Mouse (Mus musculus) brain, adult 2 months (tissue): ENCODE measurements at regions not wholly inside any gene's neighbourhood (a gene's known extent, or its start where the extent isn't known, plus 50 kb on each side); places are given as distances from the start of the nearest gene placed in this dataset.

Experiments used
- DNase-seq: peaks from one replicate; pipeline ENCODE4 v3.0.0; 2011; ENCODE audit warnings: low read depth, low spot score

DNA sequence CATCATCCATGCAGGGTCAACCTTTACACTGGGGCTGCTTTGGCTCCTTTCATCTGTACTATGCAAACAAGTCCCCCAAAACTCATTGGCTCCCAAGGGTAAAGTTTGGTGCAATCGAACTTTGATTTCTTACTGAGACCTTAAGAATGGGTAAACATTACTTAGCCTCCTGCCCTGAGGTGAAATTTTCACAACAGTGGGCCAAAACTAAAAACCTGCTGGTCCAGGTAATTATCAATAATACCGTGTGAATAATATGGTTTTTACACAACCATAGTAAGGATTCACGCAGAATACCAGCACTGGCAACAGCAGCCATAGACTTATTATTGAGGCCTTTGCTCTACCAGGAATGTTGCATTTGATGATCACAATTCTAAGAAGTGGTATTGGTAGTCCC is 131.6 kb upstream of the Smarca2 start:
- DNase-seq: no peak

GRCm38 (mm10) chr19:26475197-26475596 is 129.7 kb upstream of the Smarca2 start:
- no peak for DNase-seq

DNA sequence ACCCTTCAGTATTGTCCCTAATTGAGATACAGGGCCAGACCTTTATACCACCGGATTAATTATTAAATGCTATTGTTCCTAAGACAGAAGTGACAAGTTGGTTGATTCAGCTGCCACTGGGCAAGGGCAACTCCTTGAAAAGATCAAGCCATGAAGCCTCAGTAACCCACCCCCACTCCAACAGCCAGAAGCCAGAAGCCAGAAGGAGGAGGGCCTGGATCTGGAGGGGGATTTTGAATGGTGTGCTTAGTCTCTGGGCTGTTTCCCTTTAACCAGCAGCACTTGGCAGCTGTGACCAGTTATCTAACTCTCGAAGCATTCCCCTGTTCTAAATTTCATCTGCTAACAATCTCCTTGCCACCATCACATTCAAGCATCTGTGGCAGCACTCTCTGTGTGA is 129.1 kb upstream of the Smarca2 start:
- peak; percentile 68 for DNase-seq

- DNase-seq: no peak
Measured at GRCm38 (mm10) chr19:26478055-26478737, 126.7 kb upstream of the Smarca2 start.

DNA sequence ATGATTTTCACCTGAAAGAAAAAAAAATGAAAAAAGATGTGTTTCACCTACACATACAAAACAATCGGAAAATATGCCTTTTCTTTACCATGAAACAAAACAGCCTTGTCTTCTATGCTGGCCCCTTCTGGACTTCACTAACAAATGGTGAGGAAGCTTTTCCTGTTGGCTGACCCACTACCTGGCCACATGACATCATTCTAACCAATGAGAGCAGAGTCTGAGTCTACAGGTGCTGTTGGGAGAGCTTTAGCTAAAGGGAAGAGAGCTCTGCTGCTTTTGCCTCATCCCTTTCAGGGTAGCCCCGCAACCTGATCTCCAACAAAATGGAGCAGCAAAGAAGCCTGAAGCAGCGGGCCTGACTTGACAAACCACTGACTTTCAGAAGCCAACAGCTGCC is 120.5 kb upstream of the Smarca2 start:
- no peak for DNase-seq

- no peak for DNase-seq
Measured at GRCm38 (mm10) chr19:26492806-26493205, 112.0 kb upstream of the Smarca2 start.

DNA sequence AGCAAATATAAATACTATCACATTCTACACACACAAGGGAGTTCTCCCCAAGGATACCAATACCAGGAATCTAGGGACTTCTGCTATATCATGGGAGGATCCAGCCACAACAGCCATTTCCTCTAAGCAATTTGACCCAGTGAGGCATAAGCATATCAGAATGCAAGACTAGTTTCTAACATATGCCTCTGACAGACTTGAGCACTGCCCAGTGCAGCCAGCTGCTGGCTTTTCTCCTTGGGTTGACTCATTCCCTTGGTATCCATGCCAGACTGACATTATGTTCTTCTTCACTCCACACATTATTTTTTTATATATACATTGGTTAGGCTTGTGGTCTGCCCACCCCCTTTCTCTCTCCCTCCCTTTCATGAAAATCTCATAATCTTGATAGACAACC is 103.8 kb upstream of the Smarca2 start:
- DNase-seq: no peak

DNA sequence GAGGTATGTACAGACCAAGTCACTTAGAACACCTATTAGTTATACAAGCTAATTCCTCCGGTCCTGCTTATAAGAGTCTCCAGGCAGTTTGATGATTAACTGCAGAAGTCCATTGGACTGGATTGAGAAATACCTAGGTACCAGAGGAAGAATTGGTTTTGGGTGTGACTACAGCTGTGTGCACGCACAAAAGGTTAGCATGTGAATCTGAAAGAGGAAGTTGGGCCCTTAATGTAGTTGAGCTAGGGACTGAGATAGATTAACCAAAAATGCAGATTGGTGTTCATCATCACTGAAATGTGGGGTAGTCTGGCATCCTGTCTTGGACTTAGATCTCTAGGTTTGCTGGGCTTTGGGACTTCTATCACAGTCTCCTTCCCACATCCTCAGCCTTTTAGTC is 100.8 kb upstream of the Smarca2 start:
- no peak for DNase-seq

DNA sequence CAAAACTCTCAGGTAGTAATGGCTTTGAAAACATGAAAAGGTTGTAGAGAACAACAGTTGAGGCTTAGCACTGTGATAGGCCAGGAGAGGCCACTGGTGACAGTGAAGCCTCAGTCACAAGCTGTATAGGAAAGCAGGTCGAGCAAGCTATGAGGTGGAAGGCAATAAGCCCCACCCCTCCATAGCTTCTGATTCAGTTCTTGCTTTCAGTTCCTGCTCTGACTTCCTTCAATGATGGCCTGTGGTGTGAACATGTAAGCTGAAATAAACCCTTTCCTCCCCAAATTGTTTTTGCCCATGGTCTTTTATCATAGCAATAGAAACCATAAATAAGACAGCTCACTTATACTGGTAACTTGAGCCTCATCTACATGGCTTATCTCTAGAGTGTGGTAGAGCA is 98.0 kb upstream of the Smarca2 start:
- DNase-seq: no peak

GRCm38 (mm10) chr19:26507986-26508385 is 96.9 kb upstream of the Smarca2 start:
- peak; percentile 60 for DNase-seq

DNA sequence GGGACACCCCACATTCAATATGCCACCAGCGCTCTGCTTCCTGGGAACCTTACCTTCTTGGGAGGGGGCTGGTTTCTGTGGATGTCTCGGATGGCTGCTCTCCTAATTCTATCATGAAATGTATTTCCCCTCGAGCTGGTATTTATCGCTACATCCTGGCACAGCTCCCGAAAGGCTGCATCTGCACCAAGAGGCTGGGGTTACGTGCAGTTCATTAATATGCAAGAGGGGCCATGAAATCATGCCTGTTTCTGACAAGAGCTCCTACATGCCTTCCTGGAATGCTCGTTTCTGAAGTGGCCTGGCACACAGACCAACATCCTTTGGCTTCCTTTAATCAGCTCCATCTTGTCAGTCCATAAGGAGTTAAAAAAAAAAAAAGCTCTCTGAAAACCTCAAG is 96.2 kb upstream of the Smarca2 start:
- DNase-seq: no peak

DNA sequence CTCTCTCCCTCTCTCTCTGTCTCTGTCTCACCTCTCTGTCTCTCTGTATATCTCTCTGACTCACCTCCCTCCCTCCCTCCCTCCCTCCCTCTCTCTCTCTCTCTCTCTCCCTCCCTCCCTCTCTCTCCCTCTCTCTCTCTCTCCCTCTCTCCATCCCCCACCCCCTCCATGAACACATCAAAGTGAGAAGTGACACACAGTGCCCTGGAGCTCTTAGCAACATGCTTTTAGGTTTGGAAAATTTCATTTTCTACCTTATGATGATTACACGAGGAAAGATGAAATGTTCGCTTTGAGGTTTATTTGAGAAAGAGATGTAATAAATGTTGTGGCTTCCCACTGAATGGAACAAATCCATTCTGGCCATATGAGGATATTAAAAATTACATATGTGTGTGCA is 95.6 kb upstream of the Smarca2 start:
- DNase-seq: no peak

DNA sequence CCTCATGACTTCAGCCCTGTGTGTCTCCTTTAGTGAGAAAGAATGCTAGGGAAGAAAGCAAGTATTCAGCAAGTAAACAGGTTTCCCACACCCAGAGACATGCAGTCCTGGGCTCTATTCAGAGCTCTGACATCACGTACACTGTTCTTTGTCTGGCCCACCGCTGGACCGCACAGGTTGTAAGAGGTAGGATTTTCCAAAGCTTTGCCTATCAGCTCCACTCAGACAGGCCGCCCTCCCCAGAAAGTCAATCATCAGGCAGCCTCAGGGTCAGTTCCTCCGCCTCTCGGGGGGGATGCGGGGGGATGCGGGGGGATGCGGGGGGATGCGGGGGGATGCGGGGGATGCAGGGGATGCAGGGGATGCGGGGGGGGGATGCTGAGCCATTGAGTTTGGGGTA is 94.7 kb upstream of the Smarca2 start:
- DNase-seq: no peak

- no peak for DNase-seq
Measured at GRCm38 (mm10) chr19:26510887-26511286, 94.0 kb upstream of the Smarca2 start.

GRCm38 (mm10) chr19:26511756-26512155 is 93.1 kb upstream of the Smarca2 start:
- DNase-seq: no peak

GRCm38 (mm10) chr19:26524583-26524982 is 80.3 kb upstream of the Smarca2 start:
- no peak for DNase-seq

DNA sequence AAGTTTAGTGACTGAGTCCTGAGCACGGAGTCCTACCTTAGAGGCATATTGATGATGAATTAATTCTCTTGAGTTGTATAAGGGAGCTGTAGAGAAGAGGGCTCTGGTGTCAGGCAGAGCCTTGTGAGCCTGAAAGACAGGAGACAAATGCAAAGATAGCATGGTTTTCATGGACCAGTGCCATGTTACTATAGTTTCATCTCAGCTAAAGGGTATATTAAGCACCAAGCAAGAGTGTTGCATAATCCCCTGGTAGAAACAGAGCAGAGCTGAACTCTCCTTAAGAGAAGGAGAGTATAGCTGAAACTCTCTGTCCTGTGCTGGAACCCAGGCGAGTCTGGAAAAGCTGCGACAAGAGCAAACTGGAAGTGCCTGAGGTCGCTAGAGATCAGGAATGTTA is 73.5 kb upstream of the Smarca2 start:
- peak; percentile 52 for DNase-seq

- peak; percentile 71 for DNase-seq
Measured at GRCm38 (mm10) chr19:26532509-26532908, 72.3 kb upstream of the Smarca2 start.

DNA sequence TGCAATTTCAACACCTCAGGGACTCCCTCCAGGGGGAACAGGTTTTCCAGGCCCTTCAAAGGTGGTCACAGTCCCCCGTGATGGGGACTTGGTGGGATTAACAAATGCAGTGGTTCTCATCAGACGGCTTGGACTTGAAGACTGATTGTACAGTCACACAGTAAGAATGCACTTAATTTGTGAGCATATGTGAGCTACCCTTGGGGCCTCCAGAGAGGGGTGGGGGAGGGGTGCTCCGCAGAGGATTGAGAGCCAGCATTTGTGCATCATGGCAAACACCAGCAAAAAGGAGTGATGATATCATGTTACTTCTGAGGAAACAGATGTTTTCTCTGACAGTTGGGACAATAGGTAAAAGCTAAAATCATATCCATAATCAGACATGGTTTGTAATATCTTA is 59.2 kb upstream of the Smarca2 start:
- DNase-seq: no peak

DNA sequence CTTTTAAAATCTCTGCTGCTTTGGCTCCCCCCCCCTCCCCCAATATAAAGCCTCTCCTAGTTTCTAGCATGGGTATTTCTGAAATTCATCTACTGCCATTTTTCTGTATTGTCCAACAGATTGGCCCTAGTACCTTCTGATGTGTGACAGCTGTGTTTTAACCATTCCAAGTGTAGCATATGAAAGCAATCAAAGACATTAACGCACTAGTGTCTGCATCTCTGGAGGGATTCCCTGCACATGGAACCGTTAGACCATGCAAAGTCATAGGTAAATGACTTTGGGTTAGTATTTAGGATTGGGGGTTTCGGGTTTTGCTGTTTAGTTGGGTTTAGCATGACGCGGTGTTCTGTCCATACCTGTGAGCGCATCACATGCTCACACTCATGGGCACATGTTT is 57.3 kb upstream of the Smarca2 start:
- no peak for DNase-seq

GRCm38 (mm10) chr19:26548562-26549270 is 56.1 kb upstream of the Smarca2 start:
- no peak for DNase-seq

- no peak for DNase-seq
Measured at GRCm38 (mm10) chr19:26550299-26550698, 54.6 kb upstream of the Smarca2 start.
